Mouse (Mus musculus) liver, adult 2 months (tissue): ENCODE data around the gene Rint1. TPM values are rescaled to one million over a fixed set of nuclear protein-coding genes. Genes with fewer than 3 reads are reported as not detected.

Experiments
- DNase-seq: peaks from one replicate; pipeline ENCODE4 v3.0.0-alpha.2; 2011; ENCODE audit warnings: low read depth, low spot score; ENCODE audit errors: extremely low read depth
- H3K27ac ChIP-seq: fragments of 200-500 bp; replicated peaks from 2 replicates; pipeline ENCODE4 v1.5.1; 2012; ENCODE audit warnings: low read depth, mild to moderate bottlenecking, control low read depth, inconsistent platforms, low read length; ENCODE audit not compliant: insufficient read depth
- H3K27me3 ChIP-seq: fragments of 200-500 bp; 2 replicates; pipeline ENCODE4 v1.6.1; 2012; ENCODE audit warnings: mild to moderate bottlenecking, moderate library complexity, low read length, inconsistent platforms; ENCODE audit not compliant: control insufficient read depth, insufficient read depth
- H3K36me3 ChIP-seq: fragments of 200-500 bp; 2 replicates; pipeline ENCODE4 v1.6.1; 2012; ENCODE audit warnings: low read length, inconsistent platforms; ENCODE audit not compliant: control insufficient read depth, insufficient read depth
- H3K4me1 ChIP-seq: fragments of 200-500 bp; 2 replicates; pipeline ENCODE4 v1.6.1; 2011; ENCODE audit warnings: low read length; ENCODE audit not compliant: control insufficient read depth, insufficient read depth
- H3K4me3 ChIP-seq: fragments of 200-500 bp; 2 replicates; pipeline ENCODE4 v1.5.1; 2011; ENCODE audit warnings: low read depth, mild to moderate bottlenecking, control low read depth, low read length, moderate library complexity; ENCODE audit not compliant: insufficient read depth
- H3K79me2 ChIP-seq: fragments of 200-500 bp; 2 replicates; pipeline ENCODE4 v1.6.1; 2012; ENCODE audit warnings: inconsistent platforms, mild to moderate bottlenecking, low read length, moderate library complexity; ENCODE audit not compliant: control insufficient read depth, insufficient read depth
- H3K9ac ChIP-seq: fragments of 200-500 bp; 2 replicates; pipeline ENCODE4 v1.6.1; 2012; ENCODE audit warnings: low read depth, mild to moderate bottlenecking, control low read depth, inconsistent platforms, low read length
- CTCF ChIP-seq: fragments of 200-500 bp; IDR thresholded peaks from 2 replicates; pipeline ENCODE4 v1.5.1; 2011; ENCODE audit warnings: low read depth, low read length, control low read depth
- POLR2A ChIP-seq: fragments of 200-500 bp; IDR thresholded peaks from 2 replicates; pipeline ENCODE4 v1.6.1; 2011; ENCODE audit warnings: low read length, control low read depth; ENCODE audit not compliant: insufficient read depth; ENCODE audit errors: extremely low read depth
- WGBS: fragments of 180-500 bp; shearing (Covaris S2); methylation state at CpG from one replicate; pipeline ENCODE4 v1.1.7; 2018; 5-methylcytosine and 5-hydroxymethylcytosine counted together
- polyA plus RNA-seq: library from polyadenylated mRNA; depleted of rRNA; stranded (reverse); fragments of >200 nt; gene quantifications from 2 replicates; pipeline ENCODE4 v1.2.3, GENCODE M21; 2012
- total RNA-seq: library from RNA; depleted of rRNA; stranded (reverse); fragments of >200 nt; gene quantifications from 2 replicates; pipeline ENCODE4 v1.2.3, GENCODE M21; 2014

Rint1 gene
- total and polyA plus RNA-seq, 2 experiments = 13.6 TPM

- WGBS = 92% methylated on average over 6 of the region's 6 CpGs
- Histone ChIP-seq H3K4me1 (no peaks in the 10 kb centered on the region), H3K9ac (no peak overlapping the region), H3K79me2 (no peaks in the 10 kb centered on the region), H3K4me3 (no peak overlapping the region), H3K27me3 (no peaks in the 10 kb centered on the region), H3K36me3 (peaks cover 12% of the 10 kb centered on the region; the same call in 1 of the 2 replicates), H3K27ac (no peak overlapping the region)
- no peak for DNase-seq
- TF ChIP-seq POLR2A = no peak
These were observed 25.0 kb upstream of the Rint1 start for GRCm38 (mm10) chr5:23762531-23762930.

DNA sequence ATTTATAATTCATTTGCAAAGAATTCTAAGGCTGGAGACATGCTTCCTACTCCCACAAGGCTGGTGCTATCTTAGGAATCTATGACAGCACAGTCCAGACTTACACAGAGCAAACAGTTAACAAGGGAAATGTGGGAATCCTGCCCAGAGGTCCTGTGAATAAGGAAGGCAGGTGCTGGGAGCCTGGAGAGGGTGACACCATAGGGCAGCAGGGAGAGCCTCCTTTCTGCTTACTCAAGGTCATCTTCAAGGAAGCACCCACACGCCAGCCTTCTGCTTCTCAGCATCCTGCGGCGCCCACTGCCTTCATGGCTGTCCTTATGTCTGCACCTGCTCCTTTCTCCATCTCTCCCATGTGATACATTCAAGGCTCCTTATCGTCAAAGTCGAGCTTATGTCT, 23.0 kb upstream of the Rint1 start:
- H3K9ac ChIP-seq = no peak overlapping the region
- no peaks in the 10 kb centered on the region for H3K79me2 ChIP-seq
- DNase-seq = no peak
- no peak overlapping the region for H3K4me3 ChIP-seq
- peaks cover 10% of the 10 kb centered on the region; the same call in 1 of the 2 replicates for H3K36me3 ChIP-seq
- H3K27ac ChIP-seq = no peak overlapping the region
- TF ChIP-seq CTCF = no peak
- H3K4me1 ChIP-seq = no peaks in the 10 kb centered on the region
- 95% methylated on average over 5 of the region's 5 CpGs for WGBS
- no peaks in the 10 kb centered on the region for H3K27me3 ChIP-seq

DNA sequence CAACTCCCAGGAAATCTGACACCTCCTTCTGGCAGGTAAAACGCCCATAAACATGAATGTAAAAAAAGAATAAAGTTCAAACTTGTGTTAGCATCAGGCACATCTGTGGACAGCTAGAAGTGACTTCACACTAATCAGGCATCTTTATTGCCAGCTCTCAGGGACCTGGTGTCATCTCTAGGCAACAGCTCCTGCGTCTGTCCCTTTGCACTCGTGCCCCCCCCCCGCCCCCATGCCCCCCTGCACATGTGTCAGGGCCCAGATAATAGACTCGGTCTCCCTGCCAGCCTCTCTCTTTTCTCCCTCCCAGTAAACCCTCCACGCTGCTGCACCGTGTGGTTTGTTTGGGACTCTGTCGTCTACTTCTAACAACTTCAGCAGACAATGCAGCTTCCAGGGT, 16.4 kb upstream of the Rint1 start:
- Histone ChIP-seq H3K79me2 (no peaks in the 10 kb centered on the region), H3K9ac (no peak overlapping the region), H3K4me3 (no peak overlapping the region), H3K27ac (no peak overlapping the region), H3K4me1 (no peaks in the 10 kb centered on the region), H3K27me3 (no peaks in the 10 kb centered on the region), H3K36me3 (peaks cover 7% of the 10 kb centered on the region)
- 78% methylated on average over 8 of the region's 8 CpGs for WGBS
- DNase-seq = no peak
- TF ChIP-seq POLR2A = no peak
- no peak for TF ChIP-seq CTCF

DNA sequence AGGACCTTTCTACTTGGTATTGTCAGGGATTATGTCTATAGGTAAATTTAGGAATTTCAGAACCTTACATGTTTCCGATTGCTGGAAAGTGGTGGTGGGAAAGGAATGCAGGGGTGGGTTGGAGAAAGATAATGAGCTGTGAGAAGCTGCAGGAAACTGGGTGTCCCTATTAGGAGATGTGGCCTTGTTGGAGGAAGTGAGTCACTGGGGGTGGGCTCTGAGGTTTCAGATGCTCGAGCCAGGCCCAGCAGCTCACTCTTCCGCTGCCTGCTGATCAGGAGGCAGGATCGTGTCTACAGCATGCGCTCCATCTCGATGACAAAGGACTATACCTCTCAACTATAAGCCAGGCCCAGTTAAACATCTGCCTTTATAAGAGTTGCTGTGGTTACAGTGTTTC, 13.3 kb upstream of the Rint1 start:
- TF ChIP-seq POLR2A (no peak), CTCF (no peak)
- H3K36me3 ChIP-seq = peaks cover 6% of the 10 kb centered on the region

GRCm38 (mm10) chr5:23780516-23780915, 7.0 kb upstream of the Rint1 start:
- TF ChIP-seq POLR2A = no peak
- peak; percentile 6; the same call in 1 of the 2 replicates for TF ChIP-seq CTCF
- H3K27me3 ChIP-seq = no peaks in the 10 kb centered on the region
- no peak overlapping the region for H3K9ac ChIP-seq
- H3K4me1 ChIP-seq = peaks cover 1% of the 10 kb centered on the region; the same call in 1 of the 2 replicates
- 94% methylated on average over 4 of the region's 4 CpGs for WGBS
- 0 out of 2 replicates have a peak, but pooled peaks cover 1% of the 10 kb centered on the region for H3K36me3 ChIP-seq
- H3K4me3 ChIP-seq = no peak overlapping the region
- no peak for DNase-seq
- peaks cover 11% of the 10 kb centered on the region; the same call in 1 of the 2 replicates for H3K79me2 ChIP-seq
- H3K27ac ChIP-seq = no peak overlapping the region

More for the DNA sequence above, 13.3 kb upstream of the Rint1 start:
- no peak for DNase-seq
- WGBS = 87% methylated on average over 6 of the region's 6 CpGs
- no peaks in the 10 kb centered on the region for H3K27me3 ChIP-seq
- no peak overlapping the region for H3K4me3 ChIP-seq
- H3K79me2 ChIP-seq = no peaks in the 10 kb centered on the region
- no peaks in the 10 kb centered on the region for H3K4me1 ChIP-seq
- H3K27ac ChIP-seq = no peak overlapping the region
- H3K9ac ChIP-seq = no peak overlapping the region

- TF ChIP-seq POLR2A (no peak), CTCF (no peak)
- Histone ChIP-seq H3K4me1 (peaks cover 1% of the 10 kb centered on the region; the same call in 1 of the 2 replicates), H3K36me3 (0 out of 2 replicates have a peak, but pooled peaks cover 1% of the 10 kb centered on the region), H3K79me2 (peaks cover 11% of the 10 kb centered on the region; the same call in 1 of the 2 replicates), H3K27ac (no peak overlapping the region), H3K9ac (no peak overlapping the region), H3K4me3 (no peak overlapping the region), H3K27me3 (no peaks in the 10 kb centered on the region)
- whole genome bisulfite sequencing = 89% methylated on average over 4 of the region's 4 CpGs
- no peak for DNase-seq
These were observed 6.3 kb upstream of the Rint1 start for GRCm38 (mm10) chr5:23781172-23781571.
